Mouse (Mus musculus): ENCODE results near the gene Rnf215. TPM values are rescaled to one million over a fixed set of nuclear protein-coding genes. Genes with fewer than 3 reads are reported as not detected.
A peak's percentile ranks its signal among the peaks of the same experiment; 100 is the strongest.

Rnf215 gene
- polyA plus RNA-seq, 1 experiment = 48.7 TPM

GRCm38 (mm10) chr11:4186486-4187317 lies 51.7 kb downstream of the Rnf215 start, which contains the start of gene Tbc1d10a:
Gene Tbc1d10a, plus strand, starts transcription at chr11:4186789.
- peak; percentile 95 to 98 for DNase-seq (ENCODE audit: extremely low spot score in 1 of 2, low spot score in 1 of 2)

- no peak for DNase-seq (ENCODE audit: extremely low spot score in 1 of 2, low spot score in 1 of 2)
Observed at GRCm38 (mm10) chr11:4187318-4187700, 52.3 kb downstream of the Rnf215 start.

GRCm38 (mm10) chr11:4189182-4189581 lies 54.2 kb downstream of the Rnf215 start:
- no peak for DNase-seq (ENCODE audit: extremely low spot score in 1 of 2, low spot score in 1 of 2)

- peak in 1 of 2 experiments; percentile 43 for DNase-seq (ENCODE audit: extremely low spot score in 1 of 2, low spot score in 1 of 2)
Observed at GRCm38 (mm10) chr11:4190677-4191076, 55.7 kb downstream of the Rnf215 start.

Other genes with a start within 250 kb of the Rnf215 start
- 0.28 and 0.46 TPM in 2 replicates for gene 4921536K21Rik, start 240.1 kb upstream of the Rnf215 start, polyA plus RNA-seq (2012; rRNA removed)
- 18.4 and 20.3 TPM in 2 replicates for gene Dusp18, start 240.0 kb upstream of the Rnf215 start, polyA plus RNA-seq (2012; rRNA removed)
- gene Slc35e4, start 220.5 kb upstream of the Rnf215 start, polyA plus RNA-seq (2012; rRNA removed) = 23.9 and 24.0 TPM in 2 replicates
- 33.2 and 39.2 TPM in 2 replicates for gene Tcn2, start 203.0 kb upstream of the Rnf215 start, polyA plus RNA-seq (2012; rRNA removed)
- gene Pes1, start 171.2 kb upstream of the Rnf215 start, polyA plus RNA-seq (2012; rRNA removed) = 34.4 and 36.9 TPM in 2 replicates
- 0.06 TPM in 1 of 2 replicates, not detected in the other for gene 4930556J24Rik, start 158.4 kb upstream of the Rnf215 start, polyA plus RNA-seq (2012; rRNA removed)
- gene Gal3st1, start 151.6 kb upstream of the Rnf215 start, polyA plus RNA-seq (2012; rRNA removed) = 25.5 and 26.8 TPM in 2 replicates
- gene Sec14l4, start 103.7 kb upstream of the Rnf215 start, polyA plus RNA-seq (2012; rRNA removed) = 0.08 and 0.30 TPM in 2 replicates
- 0.40 and 2.2 TPM in 2 replicates for gene Sec14l3, start 70.4 kb upstream of the Rnf215 start, polyA plus RNA-seq (2012; rRNA removed)
- 112 and 119 TPM in 2 replicates for gene Mtfp1, start 39.8 kb upstream of the Rnf215 start, polyA plus RNA-seq (2012; rRNA removed)
- gene Sec14l2, start 11.8 kb upstream of the Rnf215 start, polyA plus RNA-seq (2012; rRNA removed) = 41.8 and 43.0 TPM in 2 replicates
- gene Ccdc157, start 25.1 kb downstream of the Rnf215 start, polyA plus RNA-seq (2012; rRNA removed) = 22.5 and 23.8 TPM in 2 replicates
- gene Sf3a1, start 25.1 kb downstream of the Rnf215 start, polyA plus RNA-seq (2012; rRNA removed) = 45.6 and 49.0 TPM in 2 replicates
- gene Tbc1d10a, start 51.6 kb downstream of the Rnf215 start, polyA plus RNA-seq (2012; rRNA removed) = 56.4 and 59.0 TPM in 2 replicates
- gene Castor1, start 83.0 kb downstream of the Rnf215 start, polyA plus RNA-seq (2012; rRNA removed) = 4.5 and 5.2 TPM in 2 replicates
- gene Osm, start 101.2 kb downstream of the Rnf215 start, polyA plus RNA-seq (2012; rRNA removed) = 0.08 and 0.18 TPM in 2 replicates
- gene Lif, start 122.4 kb downstream of the Rnf215 start, polyA plus RNA-seq (2012; rRNA removed) = 0.36 TPM in 2 replicates